In the genomic region with DNA sequence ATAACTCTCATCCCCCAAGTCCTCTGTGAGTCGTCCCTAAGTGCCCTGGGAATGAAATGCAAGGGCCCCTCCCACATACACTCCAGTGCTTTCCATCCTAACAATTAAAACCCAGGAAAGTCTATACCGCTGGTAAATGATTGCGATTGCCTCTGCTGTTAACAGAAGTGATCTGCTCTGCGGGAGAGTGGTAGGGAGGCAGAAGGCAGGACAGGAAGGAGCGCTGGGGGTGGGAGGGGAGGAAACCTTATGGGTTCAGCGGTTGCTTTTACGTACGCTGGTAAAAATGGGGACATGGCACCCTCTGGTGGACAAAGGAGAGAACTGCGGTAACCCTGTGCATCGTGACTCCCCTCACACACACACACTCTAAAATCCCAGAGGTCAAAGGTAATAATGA, we compare ENCODE assay signal across 8 mouse cellular contexts. TPM values are rescaled to one million over a fixed set of nuclear protein-coding genes. Genes with fewer than 3 reads are reported as not detected.
A peak's percentile ranks its signal among the peaks of the same experiment; 100 is the strongest.
DNase-seq lines count a peak whose midpoint lies in the region; ATAC-seq lines count a peak whose summit lies in the region.

No protein-coding gene starts in this region.

- H3K4me2 ChIP-seq in intestine, embryonic 16.5 days (ENCODE audit: low read depth, low read length) = peak overlapping the region; percentile 72
- peak overlapping the region; percentile 72 for H3K4me2 ChIP-seq in limb, embryonic 13.5 days (replicated peaks)
- peak overlapping the region; percentile 93 for H3K4me2 ChIP-seq in midbrain, embryonic 15.5 days
- peak overlapping the region; percentile 95 for H3K4me2 ChIP-seq in stomach, embryonic 16.5 days (ENCODE audit: low read depth, low read length)

- H3K9ac ChIP-seq in intestine, embryonic 16.5 days (ENCODE audit: low read depth, low read length) = peak overlapping the region; percentile 56
- H3K9ac ChIP-seq in limb, embryonic 13.5 days = 0 out of 2 replicates have a peak overlapping the region, but pooled peaks have one; percentile 43
- H3K9ac ChIP-seq in midbrain, embryonic 15.5 days = peak overlapping the region; percentile 53
- peak overlapping the region; percentile 67 for H3K9ac ChIP-seq in stomach, embryonic 16.5 days (ENCODE audit: low read length)

- DNase-seq in 416B (ENCODE audit: low read depth) = peak; percentile 88
- peak; percentile 75 for DNase-seq in adipocyte (ENCODE audit: low spot score)
- peak; percentile 95 for DNase-seq in embryo, embryonic 10.5 days (ENCODE audit: low spot score)

- ATAC-seq in granulocyte monocyte progenitor cell, adult 5-6 weeks (replicated peaks; ENCODE audit: poor library complexity, severe bottlenecking) = peak; percentile 99
- peak; percentile 85 for ATAC-seq in intestine, embryonic 16.5 days
- ATAC-seq in limb, embryonic 13.5 days (ENCODE audit: low FRiP score, low read depth) = peak; percentile 80; the same call in 1 of the 2 replicates
- peak; percentile 79 for ATAC-seq in midbrain, embryonic 15.5 days (replicated peaks)
- peak; percentile 79 for ATAC-seq in stomach, embryonic 16.5 days (ENCODE audit: insufficient read depth, low FRiP score)

- no peak overlapping the region for H3K27ac ChIP-seq in intestine, embryonic 16.5 days (ENCODE audit: low read length)
- no peak overlapping the region for H3K27ac ChIP-seq in limb, embryonic 13.5 days
- H3K27ac ChIP-seq in midbrain, embryonic 15.5 days = no peak overlapping the region
- H3K27ac ChIP-seq in stomach, embryonic 16.5 days (ENCODE audit: low read length) = no peak overlapping the region

- H3K9me3 ChIP-seq in intestine, embryonic 16.5 days (ENCODE audit: control insufficient read depth, low read length) = no peaks in the 10 kb centered on the region
- H3K9me3 ChIP-seq in limb, embryonic 13.5 days = no peaks in the 10 kb centered on the region
- no peaks in the 10 kb centered on the region for H3K9me3 ChIP-seq in midbrain, embryonic 15.5 days
- peaks cover 4% of the 10 kb centered on the region; the same call in 1 of the 2 replicates for H3K9me3 ChIP-seq in stomach, embryonic 16.5 days (replicated peaks; ENCODE audit: control insufficient read depth, low read length)

- H3K4me1 ChIP-seq in intestine, embryonic 16.5 days (ENCODE audit: control insufficient read depth, insufficient read depth, low read length) = no peaks in the 10 kb centered on the region
- peaks cover 5% of the 10 kb centered on the region; the same call in 1 of the 2 replicates for H3K4me1 ChIP-seq in limb, embryonic 13.5 days
- peaks cover 7% of the 10 kb centered on the region for H3K4me1 ChIP-seq in midbrain, embryonic 15.5 days
- H3K4me1 ChIP-seq in stomach, embryonic 16.5 days (ENCODE audit: control insufficient read depth, insufficient read depth, low read length) = peaks cover 5% of the 10 kb centered on the region

- under 1% methylated on average over 10 of the region's 10 CpGs for WGBS in intestine, embryonic 16.5 days
- WGBS in limb, embryonic 13.5 days = 0% methylated on average over 10 of the region's 10 CpGs
- WGBS in midbrain, embryonic 15.5 days = under 1% methylated on average over 10 of the region's 10 CpGs
- 1% methylated on average over 10 of the region's 10 CpGs for WGBS in stomach, embryonic 16.5 days

- no peaks in the 10 kb centered on the region for H3K27me3 ChIP-seq in intestine, embryonic 16.5 days (replicated peaks; ENCODE audit: control insufficient read depth, insufficient read depth, low read length)
- H3K27me3 ChIP-seq in limb, embryonic 13.5 days = no peaks in the 10 kb centered on the region
- no peaks in the 10 kb centered on the region for H3K27me3 ChIP-seq in midbrain, embryonic 15.5 days (replicated peaks)
- H3K27me3 ChIP-seq in stomach, embryonic 16.5 days (ENCODE audit: control insufficient read depth, insufficient read depth, low read length) = peaks cover 3% of the 10 kb centered on the region; the same call in 1 of the 2 replicates

- H3K36me3 ChIP-seq in intestine, embryonic 16.5 days (ENCODE audit: control insufficient read depth, insufficient read depth, low read length) = no peaks in the 10 kb centered on the region
- no peaks in the 10 kb centered on the region for H3K36me3 ChIP-seq in limb, embryonic 13.5 days
- no peaks in the 10 kb centered on the region for H3K36me3 ChIP-seq in midbrain, embryonic 15.5 days (replicated peaks)
- no peaks in the 10 kb centered on the region for H3K36me3 ChIP-seq in stomach, embryonic 16.5 days (ENCODE audit: control insufficient read depth, insufficient read depth, low read length)

- H3K4me3 ChIP-seq in intestine, embryonic 16.5 days (ENCODE audit: low read length) = peak overlapping the region; percentile 43
- H3K4me3 ChIP-seq in limb, embryonic 13.5 days = peak overlapping the region; percentile 39
- H3K4me3 ChIP-seq in midbrain, embryonic 15.5 days = peak overlapping the region; percentile 45
- peak overlapping the region; percentile 49 for H3K4me3 ChIP-seq in stomach, embryonic 16.5 days (replicated peaks; ENCODE audit: low read length)

RNA-seq across cellular contexts. Expression of gene Pglyrp1, which starts 2.1 kb away (rescaled TPM):
- 112 and 117 TPM in 2 replicates for total RNA-seq in granulocyte monocyte progenitor cell, adult 5-6 weeks (2014; fragmentation: Nextera tagmentation)
- 17.6 and 21.2 TPM in 2 replicates for total RNA-seq in granulocyte monocyte progenitor cell, adult 5-6 weeks (2017)
- 101 and 106 TPM in 2 replicates for polyA plus RNA-seq in intestine, embryonic 16.5 days (2015; fragmentation: Nextera tagmentation; extraction: Ambion mirVana)
- polyA plus RNA-seq in limb, embryonic 13.5 days (2015; fragmentation: Nextera tagmentation; extraction: Ambion mirVana) = 0.74 and 1.0 TPM in 2 replicates
- polyA plus RNA-seq in midbrain, embryonic 15.5 days (2015; fragmentation: Nextera tagmentation; extraction: Ambion mirVana) = 27.0 and 27.3 TPM in 2 replicates
- polyA plus RNA-seq in stomach, embryonic 16.5 days (2015; fragmentation: Nextera tagmentation; extraction: Ambion mirVana) = 119 and 175 TPM in 2 replicates

RNA-seq across cellular contexts. Expression of gene Mill2, which starts 33.5 kb away (rescaled TPM):
- total RNA-seq in granulocyte monocyte progenitor cell, adult 5-6 weeks (2014; fragmentation: Nextera tagmentation) = 0.34 TPM in 1 of 2 replicates, not detected in the other
- 0.04 TPM in 1 of 2 replicates, not detected in the other for total RNA-seq in granulocyte monocyte progenitor cell, adult 5-6 weeks (2017)
- polyA plus RNA-seq in intestine, embryonic 16.5 days (2015; fragmentation: Nextera tagmentation; extraction: Ambion mirVana) = 1.1 and 1.3 TPM in 2 replicates
- polyA plus RNA-seq in limb, embryonic 13.5 days (2015; fragmentation: Nextera tagmentation; extraction: Ambion mirVana) = 0.17 and 0.23 TPM in 2 replicates
- 0.73 and 0.85 TPM in 2 replicates for polyA plus RNA-seq in midbrain, embryonic 15.5 days (2015; fragmentation: Nextera tagmentation; extraction: Ambion mirVana)
- polyA plus RNA-seq in stomach, embryonic 16.5 days (2015; fragmentation: Nextera tagmentation; extraction: Ambion mirVana) = 1.3 and 2.1 TPM in 2 replicates

RNA-seq across cellular contexts. Expression of gene Ccdc61, which starts 37.0 kb away (rescaled TPM):
- total RNA-seq in granulocyte monocyte progenitor cell, adult 5-6 weeks (2014; fragmentation: Nextera tagmentation) = 34.6 and 45.4 TPM in 2 replicates
- total RNA-seq in granulocyte monocyte progenitor cell, adult 5-6 weeks (2017) = 11.4 and 12.1 TPM in 2 replicates
- polyA plus RNA-seq in intestine, embryonic 16.5 days (2015; fragmentation: Nextera tagmentation; extraction: Ambion mirVana) = 23.7 and 24.7 TPM in 2 replicates
- 32.8 and 34.6 TPM in 2 replicates for polyA plus RNA-seq in limb, embryonic 13.5 days (2015; fragmentation: Nextera tagmentation; extraction: Ambion mirVana)
- 24.6 and 25.8 TPM in 2 replicates for polyA plus RNA-seq in midbrain, embryonic 15.5 days (2015; fragmentation: Nextera tagmentation; extraction: Ambion mirVana)
- 16.7 and 21.2 TPM in 2 replicates for polyA plus RNA-seq in stomach, embryonic 16.5 days (2015; fragmentation: Nextera tagmentation; extraction: Ambion mirVana)

RNA-seq across cellular contexts. Expression of gene Psg17, which starts 51.8 kb away (rescaled TPM):
- not detected in 2 replicates for total RNA-seq in granulocyte monocyte progenitor cell, adult 5-6 weeks (2014; fragmentation: Nextera tagmentation)
- not detected in 2 replicates for total RNA-seq in granulocyte monocyte progenitor cell, adult 5-6 weeks (2017)
- 0.06 and 0.09 TPM in 2 replicates for polyA plus RNA-seq in intestine, embryonic 16.5 days (2015; fragmentation: Nextera tagmentation; extraction: Ambion mirVana)
- 0.09 TPM in 1 of 2 replicates, not detected in the other for polyA plus RNA-seq in limb, embryonic 13.5 days (2015; fragmentation: Nextera tagmentation; extraction: Ambion mirVana)
- not detected in 2 replicates for polyA plus RNA-seq in midbrain, embryonic 15.5 days (2015; fragmentation: Nextera tagmentation; extraction: Ambion mirVana)
- 0.10 TPM in 1 of 2 replicates, not detected in the other for polyA plus RNA-seq in stomach, embryonic 16.5 days (2015; fragmentation: Nextera tagmentation; extraction: Ambion mirVana)

RNA-seq across cellular contexts. Expression of gene Nova2, which starts 52.4 kb away (rescaled TPM):
- total RNA-seq in granulocyte monocyte progenitor cell, adult 5-6 weeks (2014; fragmentation: Nextera tagmentation) = not detected in 2 replicates
- total RNA-seq in granulocyte monocyte progenitor cell, adult 5-6 weeks (2017) = not detected in 2 replicates
- 0.34 and 0.40 TPM in 2 replicates for polyA plus RNA-seq in intestine, embryonic 16.5 days (2015; fragmentation: Nextera tagmentation; extraction: Ambion mirVana)
- 0.33 and 0.41 TPM in 2 replicates for polyA plus RNA-seq in limb, embryonic 13.5 days (2015; fragmentation: Nextera tagmentation; extraction: Ambion mirVana)
- 15.2 and 15.9 TPM in 2 replicates for polyA plus RNA-seq in midbrain, embryonic 15.5 days (2015; fragmentation: Nextera tagmentation; extraction: Ambion mirVana)
- 0.39 and 0.62 TPM in 2 replicates for polyA plus RNA-seq in stomach, embryonic 16.5 days (2015; fragmentation: Nextera tagmentation; extraction: Ambion mirVana)

Comparison
In these comparisons a context has a peak if more than half of its experiments do, and no peak if none do; other contexts are left out.
1. RNA of gene Pglyrp1, which starts 2.1 kb away (polyA plus RNA-seq): 119 to 175 TPM in stomach, embryonic 16.5 days, 101 to 106 TPM in intestine, embryonic 16.5 days and 27.0 to 27.3 TPM in midbrain, embryonic 15.5 days; 0.74 to 1.0 TPM in limb, embryonic 13.5 days; every median in the first group is over 10 times any median in the second.
2. Peak in every context shown above with its lines, with median percentiles within 50 percentile points of each other: DNase-seq, ATAC-seq, H3K4me2 ChIP-seq, H3K4me3 ChIP-seq and H3K9ac ChIP-seq.